Mouse (Mus musculus) MEL-GATA-1-ER (cell line): Measurements from ENCODE around the gene Nptx1.

ENCODE experiments used
- DNase-seq: peaks from one replicate; pipeline ENCODE4 v3.0.0-alpha.2; 2012; ENCODE audit warnings: low read depth; ENCODE audit errors: extremely low read depth

Nptx1 gene

DNA sequence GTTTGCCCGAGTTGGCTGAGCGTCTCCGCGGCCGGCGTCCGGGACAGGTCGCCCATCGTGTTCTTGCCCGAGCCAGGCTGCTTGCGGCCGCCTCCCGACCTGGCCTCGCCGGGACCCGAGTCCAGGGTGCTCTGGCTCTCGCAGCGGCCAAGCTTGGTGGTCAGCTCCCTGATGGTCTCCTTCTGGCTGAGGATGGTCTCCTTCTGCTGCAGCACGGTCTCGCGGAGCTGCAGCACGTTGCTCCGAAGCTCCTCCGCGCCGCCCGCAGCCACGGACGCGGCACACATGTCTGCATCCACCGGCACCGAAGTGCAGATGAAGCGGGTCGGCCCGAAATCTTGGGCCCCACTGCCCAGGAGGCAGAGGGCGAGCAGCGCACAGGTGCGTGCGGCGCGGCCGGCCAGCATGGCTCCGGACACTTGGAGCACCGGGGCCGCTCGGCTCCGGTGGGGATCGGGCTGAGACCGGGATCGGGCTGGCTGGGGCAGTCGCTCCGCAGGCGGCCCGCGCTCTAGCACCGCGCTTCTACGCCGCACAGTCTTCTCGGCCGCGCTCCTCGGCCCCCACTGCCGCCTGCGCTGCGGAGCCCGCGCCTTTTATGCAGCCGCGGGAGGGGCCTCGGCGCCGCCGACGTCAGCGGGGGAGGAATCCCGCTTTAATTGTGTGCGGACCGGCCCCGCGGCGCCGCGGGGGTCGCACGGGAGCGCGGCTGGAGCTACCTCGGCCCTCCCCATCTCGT, at the start of gene Nptx1:
Gene Nptx1 (minus strand): TSS at position 571 of the 739 bp plus-strand sequence.
- DNase-seq = no peak

DNA sequence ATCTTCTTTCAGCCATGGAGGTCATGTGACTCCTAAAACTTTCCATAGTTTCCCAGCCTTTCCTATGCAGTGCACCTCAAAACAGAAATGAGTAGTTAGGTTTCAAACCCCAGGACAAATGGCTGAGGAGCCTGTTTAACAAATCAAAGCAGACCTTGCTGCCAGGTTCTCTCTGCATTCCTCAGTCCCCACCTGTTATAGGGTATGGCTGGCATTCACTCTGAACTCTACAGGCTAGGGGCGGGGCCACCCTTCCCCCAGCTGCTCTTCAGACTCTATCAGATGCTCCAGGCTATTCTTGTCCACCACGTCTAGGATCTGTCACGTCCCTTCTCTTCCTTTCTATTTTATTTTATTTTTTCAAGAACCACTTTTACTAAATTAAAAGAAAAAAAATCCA, 46.4 kb upstream of the Nptx1 start:
- no peak for DNase-seq

GRCm38 (mm10) chr11:119589242-119589641, 41.7 kb upstream of the Nptx1 start:
- DNase-seq = peak; percentile 73

- no peak for DNase-seq
Measured at GRCm38 (mm10) chr11:119587112-119587511, 39.6 kb upstream of the Nptx1 start.

DNA sequence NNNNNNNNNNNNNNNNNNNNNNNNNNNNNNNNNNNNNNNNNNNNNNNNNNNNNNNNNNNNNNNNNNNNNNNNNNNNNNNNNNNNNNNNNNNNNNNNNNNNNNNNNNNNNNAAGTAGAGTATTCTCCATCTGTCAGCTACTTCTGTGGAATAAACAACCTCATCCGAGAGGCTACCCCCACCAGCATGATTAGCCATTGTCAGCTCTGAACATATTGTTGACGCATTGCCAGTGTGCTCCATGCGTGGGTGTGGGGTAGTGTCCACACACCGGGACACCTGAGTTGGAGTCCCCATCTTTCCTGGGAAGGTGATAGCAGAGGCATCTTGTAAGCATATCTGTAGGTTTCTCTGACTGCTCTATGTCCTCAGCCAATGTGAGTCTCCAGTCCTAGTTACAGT, 39.0 kb upstream of the Nptx1 start:
- no peak for DNase-seq

GRCm38 (mm10) chr11:119577721-119578120, 30.2 kb upstream of the Nptx1 start:
- no peak for DNase-seq

GRCm38 (mm10) chr11:119576855-119577254, 29.3 kb upstream of the Nptx1 start:
- no peak for DNase-seq

DNA sequence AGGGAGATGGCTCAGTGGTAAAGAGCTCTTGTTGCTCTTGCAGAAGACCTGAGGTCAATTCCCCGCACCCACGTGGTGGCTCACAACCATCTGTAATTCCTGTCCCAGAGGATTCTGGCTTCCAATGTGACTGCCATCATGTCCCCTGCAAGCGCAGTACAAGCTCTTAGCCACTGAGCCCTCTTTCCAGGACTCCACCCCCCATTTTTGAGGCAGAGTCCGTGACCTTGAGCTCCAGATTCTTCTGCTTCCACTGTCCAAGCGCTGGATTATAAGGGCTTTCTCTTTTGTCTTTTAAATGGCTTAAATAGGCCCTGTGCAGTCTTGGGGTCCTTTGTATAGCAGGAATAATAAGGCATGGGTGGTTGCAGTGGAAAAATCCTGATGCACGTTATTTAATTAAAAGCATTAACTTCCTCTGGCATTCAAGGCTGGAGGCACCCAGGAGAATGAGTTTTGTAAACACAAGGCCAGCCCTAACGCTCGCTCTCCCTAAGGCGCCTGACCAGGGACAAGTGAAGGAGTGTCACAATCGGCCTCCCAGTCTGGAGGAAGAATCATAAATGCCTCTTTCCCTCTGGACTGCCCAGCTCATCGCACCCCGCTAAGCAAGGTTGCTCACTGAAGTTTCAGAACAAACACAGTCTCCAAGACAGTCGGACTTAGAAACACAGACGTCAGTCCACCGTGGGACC, 24.9 kb upstream of the Nptx1 start:
- no peak for DNase-seq

- DNase-seq = no peak
Measured at GRCm38 (mm10) chr11:119566188-119566587, 18.6 kb upstream of the Nptx1 start.

GRCm38 (mm10) chr11:119565684-119566083, 18.1 kb upstream of the Nptx1 start:
- DNase-seq = no peak

- no peak for DNase-seq
Measured at GRCm38 (mm10) chr11:119565021-119565420, 17.5 kb upstream of the Nptx1 start.

DNA sequence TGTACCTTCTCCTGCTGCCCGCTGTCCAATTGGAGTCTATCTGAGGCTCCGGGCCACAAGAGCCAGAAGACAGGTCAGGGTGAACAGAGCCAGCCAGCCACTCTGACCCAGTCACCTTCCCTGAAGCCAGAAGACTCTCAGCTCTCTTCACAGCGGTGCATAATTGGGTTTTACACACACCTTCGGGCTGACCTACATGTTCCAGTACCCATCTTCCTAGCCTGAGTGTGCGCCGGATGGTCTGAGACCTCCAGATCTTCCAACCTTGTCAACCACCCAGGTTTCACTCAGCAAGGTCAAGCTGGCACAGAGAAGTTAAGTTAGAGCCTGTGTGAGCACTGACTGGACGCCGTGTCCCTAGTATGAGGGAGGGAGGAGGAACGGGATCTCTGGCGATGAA, 16.8 kb upstream of the Nptx1 start:
- no peak for DNase-seq

GRCm38 (mm10) chr11:119563166-119563565, 15.6 kb upstream of the Nptx1 start:
- DNase-seq = no peak

GRCm38 (mm10) chr11:119562286-119562685, 14.7 kb upstream of the Nptx1 start:
- no peak for DNase-seq

DNA sequence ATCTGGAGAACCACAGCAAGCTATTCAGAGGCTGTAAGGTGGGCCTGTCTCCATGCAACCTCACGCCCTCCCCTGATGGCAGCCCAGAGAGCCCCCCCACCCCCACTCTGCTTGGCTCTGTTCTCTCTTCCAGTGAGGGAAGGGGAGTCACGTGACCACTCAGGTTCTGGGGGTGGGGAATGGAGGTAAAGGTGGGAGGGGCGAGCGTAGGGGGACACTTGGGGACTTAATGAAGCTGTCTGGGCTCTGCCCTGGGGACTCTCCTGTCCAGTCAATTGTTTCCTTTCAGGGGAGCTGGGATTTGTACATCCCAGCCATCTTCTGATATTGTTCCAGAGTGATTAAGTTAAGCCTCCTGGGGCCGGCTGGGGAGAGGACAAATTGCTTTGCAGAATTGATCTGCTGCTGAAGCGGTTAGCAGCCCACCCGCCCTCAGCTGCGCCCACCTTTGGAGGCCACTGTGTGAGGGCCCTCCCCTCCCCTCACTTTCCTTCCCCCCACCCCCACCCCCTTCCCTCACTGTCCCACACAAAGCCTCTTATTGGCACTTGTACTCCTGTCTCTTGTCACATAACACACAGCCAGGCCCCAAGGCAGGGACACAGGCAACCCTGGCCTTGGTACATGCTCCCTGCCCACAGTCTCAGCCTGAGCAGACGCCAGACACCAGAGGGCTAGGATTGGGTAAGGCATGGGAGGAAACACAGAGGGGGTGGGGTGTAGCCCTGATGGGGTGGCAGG, 11.5 kb upstream of the Nptx1 start:
- no peak for DNase-seq

GRCm38 (mm10) chr11:119557940-119558869, 10.7 kb upstream of the Nptx1 start:
- no peak for DNase-seq

- no peak for DNase-seq
Measured at GRCm38 (mm10) chr11:119555170-119555569, 7.6 kb upstream of the Nptx1 start.

- no peak for DNase-seq
Measured at GRCm38 (mm10) chr11:119554706-119555105, 7.2 kb upstream of the Nptx1 start.

- no peak for DNase-seq
Measured at GRCm38 (mm10) chr11:119552902-119553802, 5.6 kb upstream of the Nptx1 start.

- no peak for DNase-seq
Measured at GRCm38 (mm10) chr11:119552301-119552700, 4.7 kb upstream of the Nptx1 start.
